Mouse (Mus musculus) CH12.LX (cell line): ENCODE measurements around the gene Mettl13. TPM values are rescaled to one million over a fixed set of nuclear protein-coding genes. Genes with fewer than 3 reads are reported as not detected.
A peak's percentile ranks its signal among the peaks of the same experiment; 100 is the strongest.

Source experiments
- DNase-seq: peaks from one replicate; pipeline ENCODE4 v3.0.0-alpha.2; 2013; ENCODE audit errors: extremely low read depth
- H3K27ac ChIP-seq: 2 replicates; pipeline ENCODE4 v1.5.1; 2012; ENCODE audit warnings: low read depth, mild to moderate bottlenecking, control low read depth, moderate library complexity; ENCODE audit not compliant: insufficient read depth
- H3K27me3 ChIP-seq: replicated peaks from 2 replicates; pipeline ENCODE3; 2012; ENCODE audit warnings: inconsistent platforms
- H3K36me3 ChIP-seq, 2 experiments: replicated peaks in 1 of 2; 2 replicates each; pipeline versions ENCODE3 to v1.6.1; 2012; ENCODE audit warnings: inconsistent platforms in 1 of 2, low read length in 1 of 2, mild to moderate bottlenecking in 1 of 2, mixed read lengths in 1 of 2, moderate library complexity in 1 of 2; ENCODE audit not compliant: control insufficient read depth in 1 of 2, insufficient read depth in 1 of 2
- H3K4me1 ChIP-seq, 2 experiments: 2 replicates each; pipeline ENCODE4 v1.6.1; 2012; ENCODE audit warnings: inconsistent platforms in 1 of 2, moderate library complexity in 1 of 2; ENCODE audit not compliant: insufficient read depth in 2 of 2, control insufficient read depth in 1 of 2
- H3K4me2 ChIP-seq: 2 replicates; pipeline ENCODE4 v1.6.1; 2012; ENCODE audit warnings: low read depth, mild to moderate bottlenecking, control low read depth; ENCODE audit not compliant: poor library complexity, insufficient read depth, severe bottlenecking
- H3K4me3 ChIP-seq, 3 experiments: fragments of 150-350 bp in 1 of 3; sonication (generic) in 1 of 3; replicated peaks in 1 of 3; 2 replicates each; pipeline versions ENCODE3 to v1.5.1; 2011 to 2012; ENCODE audit warnings: low read depth in 2 of 3, low read length in 2 of 3, mild to moderate bottlenecking in 2 of 3, moderate library complexity in 2 of 3, control low read depth in 1 of 3, improper control_type of control experiment in 1 of 3, inconsistent platforms in 1 of 3, mixed read lengths in 1 of 3; ENCODE audit not compliant: poor library complexity in 1 of 3
- H3K79me2 ChIP-seq: replicated peaks from 2 replicates; pipeline ENCODE4 v1.6.1; 2012; ENCODE audit warnings: mild to moderate bottlenecking, moderate library complexity; ENCODE audit not compliant: control insufficient read depth, poor library complexity, insufficient read depth, severe bottlenecking; ENCODE audit errors: extremely low read depth
- H3K9ac ChIP-seq: 2 replicates; pipeline ENCODE4 v1.6.1; 2012; ENCODE audit warnings: low read depth, mild to moderate bottlenecking, control low read depth, moderate library complexity; ENCODE audit not compliant: insufficient read depth
- H3K9me3 ChIP-seq: replicated peaks from 2 replicates; pipeline ENCODE3; 2012; ENCODE audit warnings: low read length, inconsistent platforms, mixed read lengths
- BHLHE40 ChIP-seq: IDR thresholded peaks from 2 replicates; pipeline ENCODE4 v1.6.1; 2011; ENCODE audit warnings: mild to moderate bottlenecking, low read depth, low read length, improper control_type of control experiment
- CHD1 ChIP-seq: IDR thresholded peaks from 2 replicates; pipeline ENCODE4 v1.6.1; 2012; ENCODE audit warnings: low read depth, low read length, improper control_type of control experiment, inconsistent platforms
- CTCF ChIP-seq, 2 experiments: IDR thresholded peaks in 1 of 2; conservative IDR thresholded peaks in 1 of 2; 2 replicates each; pipeline ENCODE4 v1.5.1; 2011 to 2012; ENCODE audit warnings: low read depth in 2 of 2, low read length in 2 of 2, improper control_type of control experiment in 1 of 2, inconsistent platforms in 1 of 2, mild to moderate bottlenecking in 1 of 2, moderate library complexity in 1 of 2
- E2F4 ChIP-seq: IDR thresholded peaks from 2 replicates; pipeline ENCODE4 v1.6.1; 2011; ENCODE audit warnings: low read depth, low read length, improper control_type of control experiment; ENCODE audit not compliant: insufficient replicate concordance
- GABPA ChIP-seq: IDR thresholded peaks from 2 replicates; pipeline ENCODE4 v1.6.1; 2012; ENCODE audit warnings: low read depth, low read length, improper control_type of control experiment, inconsistent platforms; ENCODE audit not compliant: insufficient replicate concordance
- HCFC1 ChIP-seq: IDR thresholded peaks from 2 replicates; pipeline ENCODE4 v1.6.1; 2012; ENCODE audit warnings: low read depth, mild to moderate bottlenecking, inconsistent platforms, low read length, improper control_type of control experiment
- KAT2A ChIP-seq: IDR thresholded peaks from 2 replicates; pipeline ENCODE4 v1.6.1; 2012; ENCODE audit warnings: low read length, improper control_type of control experiment, inconsistent platforms; ENCODE audit not compliant: insufficient replicate concordance
- MEF2A ChIP-seq: IDR thresholded peaks from 2 replicates; pipeline ENCODE4 v1.6.1; 2014; ENCODE audit warnings: low read depth, mild to moderate bottlenecking, inconsistent platforms, low read length, improper control_type of control experiment, borderline replicate concordance
- MXI1 ChIP-seq: IDR thresholded peaks from 2 replicates; pipeline ENCODE4 v1.6.1; 2011; ENCODE audit warnings: mild to moderate bottlenecking, low read depth, low read length, improper control_type of control experiment
- MYC ChIP-seq: IDR thresholded peaks from 2 replicates; pipeline ENCODE4 v1.6.1; 2011; ENCODE audit warnings: low read depth, mild to moderate bottlenecking, improper control_type of control experiment, low read length
- POLR2A ChIP-seq: IDR thresholded peaks from 2 replicates; pipeline ENCODE4 v1.6.1; 2011; ENCODE audit warnings: low read depth, mild to moderate bottlenecking, improper control_type of control experiment, low read length
- RAD21 ChIP-seq: IDR thresholded peaks from 2 replicates; pipeline ENCODE4 v1.6.1; 2011; ENCODE audit warnings: low read depth, mild to moderate bottlenecking, low read length, improper control_type of control experiment, moderate library complexity
- SMC3 ChIP-seq: IDR thresholded peaks from 2 replicates; pipeline ENCODE4 v1.6.1; 2011; ENCODE audit warnings: low read depth, low read length, improper control_type of control experiment
- TBP ChIP-seq: conservative IDR thresholded peaks from 2 replicates; pipeline ENCODE4 v1.6.1; 2011; ENCODE audit warnings: low read depth, low read length, improper control_type of control experiment
- UBTF ChIP-seq: IDR thresholded peaks from 2 replicates; pipeline ENCODE4 v1.6.1; 2012; ENCODE audit warnings: low read depth, mild to moderate bottlenecking, inconsistent platforms, low read length, improper control_type of control experiment, moderate library complexity
- ZMIZ1 ChIP-seq: IDR thresholded peaks from 2 replicates; pipeline ENCODE4 v1.6.1; 2012; ENCODE audit warnings: low read depth, mild to moderate bottlenecking, inconsistent platforms, low read length, improper control_type of control experiment
- ZNF384 ChIP-seq: IDR thresholded peaks from 2 replicates; pipeline ENCODE4 v1.6.1; 2012; ENCODE audit warnings: low read depth, low read length, improper control_type of control experiment, inconsistent platforms
- dilution Hi-C: fragments of 300-500 bp; cut with MboI; formaldehyde crosslinking; loops from 2 replicates; pipeline ENCODE4 v1.14.3; 2020; ENCODE audit warnings: low sequenced_read_pairs; ENCODE audit not compliant: extremely low pct_unique_long_range_greater_than_20kb, extremely low pct_ligation_motif_present
- in situ Hi-C: fragments of 300-500 bp; cut with MboI; formaldehyde crosslinking; loops from 3 replicates; pipeline ENCODE4 v1.14.3; 2019; ENCODE audit warnings: low sequenced_read_pairs, low pct_ligation_motif_present, low pct_unique_long_range_greater_than_20kb, mixed read lengths
- polyA plus RNA-seq: library from polyadenylated mRNA; unstranded; fragments of >175 nt; gene quantifications from 2 replicates; pipeline ENCODE4 v1.2.1, GENCODE M21; 2012; ENCODE audit warnings: low read depth; ENCODE audit not compliant: insufficient read length
- total RNA-seq, 2 experiments: library from RNA; depleted of rRNA; stranded (reverse); fragments of 300-350 nt in 1 of 2; fragments of >200 nt in 1 of 2; gene quantifications; 2 replicates each; pipeline ENCODE4 v1.2.3; 2012 to 2014

Gene Mettl13
- total and polyA plus RNA-seq, 3 experiments: 22.8 to 58.5 (median 23.8) TPM

- TF ChIP-seq TBP (no peak), ZMIZ1 (no peak), MEF2A (no peak)
- H3K9me3 ChIP-seq: no peaks in the 10 kb centered on the region
- H3K27ac ChIP-seq: no peak overlapping the region
- dilution Hi-C loops (no loop called here), in situ Hi-C loops (no loop called here)
- H3K4me1 ChIP-seq: no peaks in the 10 kb centered on the region
- DNase-seq: no peak
- H3K4me3 ChIP-seq: no peak overlapping the region
- H3K27me3 ChIP-seq: no peaks in the 10 kb centered on the region
- no peak overlapping the region for H3K4me2 ChIP-seq
- peaks cover 31 to 76% of the 10 kb centered on the region in 2 experiments for H3K36me3 ChIP-seq
- no peaks in the 10 kb centered on the region; the same call in 1 of the 2 replicates for H3K79me2 ChIP-seq
- H3K9ac ChIP-seq: no peak overlapping the region
These were observed 40.3 kb upstream of the Mettl13 start for GRCm38 (mm10) chr1:162588606-162589005.

- dilution Hi-C loops (no loop called here), in situ Hi-C loops (no loop called here)
- Histone ChIP-seq H3K79me2 (no peaks in the 10 kb centered on the region; the same call in 1 of the 2 replicates), H3K9me3 (no peaks in the 10 kb centered on the region), H3K36me3 (peaks cover 31 to 77% of the 10 kb centered on the region in 2 experiments), H3K27me3 (no peaks in the 10 kb centered on the region), H3K4me1 (no peaks in the 10 kb centered on the region), H3K27ac (no peak overlapping the region), H3K4me3 (no peak overlapping the region), H3K9ac (no peak overlapping the region), H3K4me2 (no peak overlapping the region)
- TF ChIP-seq POLR2A (no peak), HCFC1 (no peak), KAT2A (no peak), UBTF (no peak), BHLHE40 (no peak), MYC (no peak), RAD21 (no peak), MXI1 (no peak), CHD1 (no peak), E2F4 (no peak)
- no peak for DNase-seq
These were observed 37.9 kb upstream of the Mettl13 start for GRCm38 (mm10) chr1:162586282-162586681.

GRCm38 (mm10) chr1:162582884-162583283 is 34.5 kb upstream of the Mettl13 start:
- Histone ChIP-seq H3K27me3 (no peaks in the 10 kb centered on the region), H3K4me3 (no peak overlapping the region), H3K79me2 (no peaks in the 10 kb centered on the region; the same call in none of the 2 replicates), H3K9ac (no peak overlapping the region)
- dilution Hi-C loops: no loop called here
- DNase-seq: no peak
- TF ChIP-seq ZNF384: peak; percentile 83
- TF ChIP-seq SMC3: no peak; the same call in 1 of the 2 replicates
- no peak for TF ChIP-seq GABPA
- peak; percentile 3 for TF ChIP-seq RAD21
- peak in 1 of 2 experiments; percentile 48; a peak in 3 of 4 replicates for TF ChIP-seq CTCF (conservative IDR thresholded peaks at IDR 0.05 in 1 of 2, IDR thresholded peaks at IDR 0.05 in 1 of 2; ENCODE audit: low read depth in 2 of 2, low read length in 2 of 2)
- TF ChIP-seq, all 38 proteins: peak for 3
- no peak overlapping the region for H3K27ac ChIP-seq
- H3K4me2 ChIP-seq: no peak overlapping the region
- H3K4me1 ChIP-seq: no peaks in the 10 kb centered on the region
- in situ Hi-C loops: no loop called here
- peaks cover 36 to 77% of the 10 kb centered on the region in 2 experiments for H3K36me3 ChIP-seq
- no peaks in the 10 kb centered on the region for H3K9me3 ChIP-seq
